Mouse (Mus musculus) left cerebral cortex, postnatal 25 days (tissue): ENCODE data around the gene Atxn7. TPM values are rescaled to one million over a fixed set of nuclear protein-coding genes. Genes with fewer than 3 reads are reported as not detected.

ENCODE experiments used
- DNase-seq, 2 experiments: peaks; one replicate each; pipeline ENCODE4 v3.0.0; 2022; ENCODE audit warnings: low spot score in 2 of 2, mixed read lengths in 1 of 2
- intact Hi-C: fragments of 180-260 bp; cut with DNase I; formaldehyde crosslinking; loops from one replicate; pipeline ENCODE4 v1.15.1; 2025
- total RNA-seq, 2 experiments: library from RNA; stranded (reverse); gene quantifications; 2 replicates each; pipeline ENCODE4 v1.2.3; 2021

Atxn7 gene
- total RNA-seq, 2 experiments from 2014 or later = 23.3 to 25.1 TPM

- intact Hi-C loops = loop anchor here (5.0 kb wide), 2 partner anchors 86 to 136 kb away; partner anchors contain the start of genes Atxn7 and Thoc7
These were observed 137.2 kb downstream of the Atxn7 start for GRCm38 (mm10) chr14:14098330-14098980.

GRCm38 (mm10) chr14:14100773-14101280, 139.6 kb downstream of the Atxn7 start:
- intact Hi-C loops = loop anchor here (10.0 kb wide), 1 partner anchor 746 kb away; no protein-coding TSS in a partner anchor
- no peak for DNase-seq

More at GRCm38 (mm10) chr14:14098330-14098980, 137.2 kb downstream of the Atxn7 start:
- DNase-seq = peak; percentile 90 to 93

- intact Hi-C loops = loop anchor here (10.0 kb wide), 1 partner anchor 746 kb away; no protein-coding TSS in a partner anchor
- DNase-seq = no peak
These were observed 140.1 kb downstream of the Atxn7 start for GRCm38 (mm10) chr14:14101296-14101695.

- intact Hi-C loops = loop anchor here (10.0 kb wide), 1 partner anchor 750 kb away; no protein-coding TSS in a partner anchor
- DNase-seq = no peak
These were observed 143.1 kb downstream of the Atxn7 start for GRCm38 (mm10) chr14:14104213-14104929.

GRCm38 (mm10) chr14:14104930-14105318, 143.7 kb downstream of the Atxn7 start:
- intact Hi-C loops = loop anchor here (10.0 kb wide), 1 partner anchor 750 kb away; no protein-coding TSS in a partner anchor
- no peak for DNase-seq

- intact Hi-C loops = no loop called here
- peak in 1 of 2 experiments; percentile 55 for DNase-seq
These were observed 149.5 kb downstream of the Atxn7 start for GRCm38 (mm10) chr14:14110710-14111109.

GRCm38 (mm10) chr14:14120230-14121096, 159.2 kb downstream of the Atxn7 start, which contains the start of gene Psmd6:
Gene Psmd6 (minus strand): TSS chr14:14120984.
- DNase-seq = peak; percentile 90 to 93
- intact Hi-C loops = loop anchor here (10.0 kb wide), 1 partner anchor 224 kb away; the partner anchor contains the start of gene Il3ra

Other genes starting within 250 kb of the Atxn7 start
- not detected for gene Gm281, start 47.0 kb upstream of the Atxn7 start, total RNA-seq
- gene Thoc7, start 412 bp downstream of the Atxn7 start, total RNA-seq = 100 to 1,000 TPM in 1 of 2 experiments, 10 to 100 TPM in 1; 96.9 to 101 TPM
- 100 to 1,000 TPM; 101 to 103 TPM for gene Psmd6, start 159.5 kb downstream of the Atxn7 start, total RNA-seq
- not detected for gene Olfr720, start 225.4 kb downstream of the Atxn7 start, total RNA-seq